Mouse (Mus musculus) kidney, embryonic 14.5 days (tissue): ENCODE measurements at regions not wholly inside any gene's neighbourhood (a gene's known extent, or its start where the extent isn't known, plus 50 kb on each side); places are given as distances from the start of the nearest gene placed in this dataset.

Source experiments
- ATAC-seq: fragments of 200-750 bp; cut with Nextera tagmentation; 2 replicates; pipeline ENCODE4 v1.8.0; 2017; ENCODE audit warnings: moderate number of reproducible peaks, mild to moderate bottlenecking, moderate TSS enrichment, moderate library complexity; ENCODE audit not compliant: low FRiP score, low TSS enrichment
- H3K27ac ChIP-seq: fragments of 300-500 bp; sonication (generic); 2 replicates; pipeline ENCODE4 v1.5.1; 2014; ENCODE audit warnings: low read depth, mild to moderate bottlenecking, low read length, moderate library complexity, mixed read lengths
- H3K27me3 ChIP-seq: fragments of 300-500 bp; sonication (generic); 2 replicates; pipeline ENCODE4 v1.6.1; 2014; ENCODE audit warnings: mild to moderate bottlenecking, low read length; ENCODE audit not compliant: control insufficient read depth, insufficient read depth
- H3K36me3 ChIP-seq: fragments of 300-500 bp; sonication (generic); 2 replicates; pipeline ENCODE4 v1.6.1; 2014; ENCODE audit warnings: low read length, mixed read lengths; ENCODE audit not compliant: control insufficient read depth, insufficient read depth
- H3K4me1 ChIP-seq: fragments of 300-500 bp; sonication (generic); 2 replicates; pipeline ENCODE4 v1.6.1; 2014; ENCODE audit warnings: low read length, mixed read lengths; ENCODE audit not compliant: control insufficient read depth, insufficient read depth
- H3K4me2 ChIP-seq: fragments of 300-500 bp; sonication (generic); replicated peaks from 2 replicates; pipeline ENCODE4 v1.6.1; 2014; ENCODE audit warnings: low read depth, mild to moderate bottlenecking, low read length
- H3K4me3 ChIP-seq: fragments of 300-500 bp; sonication (generic); 2 replicates; pipeline ENCODE4 v1.5.1; 2014; ENCODE audit warnings: mild to moderate bottlenecking, low read length
- H3K9ac ChIP-seq: fragments of 300-500 bp; sonication (generic); 2 replicates; pipeline ENCODE4 v1.6.1; 2014; ENCODE audit warnings: low read depth, mild to moderate bottlenecking, low read length, moderate library complexity
- H3K9me3 ChIP-seq: fragments of 300-500 bp; sonication (generic); 2 replicates; pipeline ENCODE4 v1.6.1; 2016; ENCODE audit warnings: low read length; ENCODE audit not compliant: control insufficient read depth
- WGBS: fragments of 180-500 bp; shearing (Covaris S2); extraction: QIAGEN DNeasy Blood & Tissue Kit; methylation state at CpG from one replicate; pipeline ENCODE4 v1.1.7; 2014; 5-methylcytosine and 5-hydroxymethylcytosine counted together

GRCm38 (mm10) chr14:33821436-33821835, 102.0 kb upstream of the Gdf10 start:
- Histone ChIP-seq H3K9me3 (no peaks in the 10 kb centered on the region), H3K4me1 (0 out of 2 replicates have a peak, but pooled peaks cover 3% of the 10 kb centered on the region), H3K4me3 (no peak overlapping the region), H3K36me3 (no peaks in the 10 kb centered on the region), H3K9ac (no peak overlapping the region), H3K27me3 (no peaks in the 10 kb centered on the region; the same call in 1 of the 2 replicates), H3K27ac (no peak overlapping the region), H3K4me2 (no peak overlapping the region)
- WGBS: 92% methylated on average over 7 of the region's 7 CpGs
- no peak for ATAC-seq

DNA sequence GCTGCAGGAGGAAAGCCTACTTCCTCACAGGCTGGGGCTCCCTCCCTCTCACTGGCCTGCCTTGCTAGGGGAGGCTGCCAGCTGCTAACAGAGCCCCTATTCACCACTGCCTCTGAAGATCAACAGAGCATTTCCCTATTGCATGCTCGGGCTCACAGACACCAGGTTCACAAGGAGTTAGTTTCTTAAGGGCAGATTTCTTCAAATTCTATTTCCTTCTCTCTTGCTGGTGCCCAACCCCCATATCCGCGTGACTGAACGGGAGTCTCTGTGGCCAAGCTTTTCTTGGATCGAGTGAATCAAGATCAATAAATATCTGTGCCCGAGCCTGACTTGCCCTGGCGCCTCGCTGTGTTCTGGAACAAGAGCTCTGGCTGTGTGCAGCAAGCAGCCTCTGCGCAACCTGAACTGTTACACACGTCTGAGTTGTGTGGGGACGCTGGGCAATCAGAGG, 98.9 kb upstream of the Gdf10 start:
- Histone ChIP-seq H3K27me3 (no peaks in the 10 kb centered on the region), H3K27ac (peak overlapping the region; percentile 25), H3K4me1 (0 out of 2 replicates have a peak, but pooled peaks cover 3% of the 10 kb centered on the region), H3K4me3 (no peak overlapping the region), H3K9me3 (no peaks in the 10 kb centered on the region), H3K9ac (no peak overlapping the region), H3K4me2 (no peak overlapping the region; the same call in 1 of the 2 replicates), H3K36me3 (no peaks in the 10 kb centered on the region)
- peak; percentile 57; the same call in 1 of the 2 replicates for ATAC-seq
- WGBS: 35% methylated on average over 11 of the region's 11 CpGs

GRCm38 (mm10) chr14:33826003-33826644, 97.3 kb upstream of the Gdf10 start:
- no peak overlapping the region for H3K9ac ChIP-seq
- 88% methylated on average over 12 of the region's 12 CpGs for WGBS
- H3K27ac ChIP-seq: no peak overlapping the region
- no peak for ATAC-seq
- H3K27me3 ChIP-seq: no peaks in the 10 kb centered on the region
- no peaks in the 10 kb centered on the region for H3K9me3 ChIP-seq
- H3K4me2 ChIP-seq: no peak overlapping the region
- no peaks in the 10 kb centered on the region for H3K36me3 ChIP-seq
- 0 out of 2 replicates have a peak, but pooled peaks cover 3% of the 10 kb centered on the region for H3K4me1 ChIP-seq
- H3K4me3 ChIP-seq: no peak overlapping the region

DNA sequence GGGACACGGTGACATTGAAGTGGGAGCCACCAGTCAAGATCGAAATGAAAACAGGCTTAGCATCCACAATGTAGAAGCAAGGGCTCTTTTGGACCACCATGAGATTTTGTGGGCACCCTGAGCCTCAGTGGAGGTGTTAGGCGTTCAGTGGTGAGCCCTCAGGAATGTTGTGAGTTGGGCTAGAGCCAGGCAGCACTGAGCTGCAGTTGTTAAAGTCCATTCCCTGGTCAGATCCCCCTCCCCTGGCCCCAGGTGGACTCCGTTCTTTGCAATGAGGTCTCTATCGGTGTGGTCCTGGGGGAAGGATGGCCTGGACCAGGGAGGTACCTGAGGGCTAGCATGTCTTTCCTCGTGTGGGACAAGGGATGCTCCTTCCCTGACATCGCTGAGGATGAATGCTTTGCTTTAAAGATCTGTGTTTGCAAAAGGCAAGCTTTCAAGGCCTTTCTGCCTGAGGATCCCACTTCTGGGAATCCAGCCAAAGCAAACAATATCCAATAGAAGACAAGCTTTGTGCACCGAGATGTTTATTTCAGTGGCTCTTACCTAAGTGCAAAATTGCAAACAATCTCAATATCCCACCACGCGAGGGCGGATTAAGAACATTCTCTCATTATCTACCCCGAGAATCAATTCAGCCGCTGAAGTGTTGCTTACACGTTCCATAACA, 90.6 kb upstream of the Gdf10 start:
- H3K27ac ChIP-seq: no peak overlapping the region
- no peak overlapping the region for H3K9ac ChIP-seq
- no peak overlapping the region for H3K4me2 ChIP-seq
- H3K4me1 ChIP-seq: no peaks in the 10 kb centered on the region
- no peak overlapping the region for H3K4me3 ChIP-seq
- 71% methylated on average over 14 of the region's 14 CpGs for WGBS
- no peak for ATAC-seq
- no peaks in the 10 kb centered on the region for H3K27me3 ChIP-seq
- no peaks in the 10 kb centered on the region for H3K36me3 ChIP-seq
- no peaks in the 10 kb centered on the region for H3K9me3 ChIP-seq

DNA sequence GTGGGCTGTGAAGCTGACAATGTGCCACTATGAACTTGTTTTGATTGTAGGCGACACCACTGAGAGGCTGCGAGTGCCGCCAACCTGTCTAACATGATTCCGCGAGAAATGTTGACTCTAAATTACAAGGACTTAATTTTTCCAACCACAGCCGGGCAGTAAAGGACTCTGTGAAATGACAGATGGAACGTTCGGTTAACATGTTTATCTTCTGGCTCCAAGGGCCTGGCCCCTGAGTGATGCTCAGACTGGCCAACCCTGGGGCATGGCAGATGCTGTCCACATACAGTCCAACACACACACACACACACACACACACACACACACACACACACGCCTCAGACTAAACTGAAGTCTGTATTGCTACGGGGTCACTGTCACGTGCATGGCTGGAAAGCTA, 87.0 kb upstream of the Gdf10 start:
- Histone ChIP-seq H3K27ac (no peak overlapping the region), H3K4me1 (no peaks in the 10 kb centered on the region), H3K4me2 (no peak overlapping the region), H3K27me3 (no peaks in the 10 kb centered on the region), H3K4me3 (no peak overlapping the region), H3K9ac (no peak overlapping the region), H3K9me3 (no peaks in the 10 kb centered on the region), H3K36me3 (no peaks in the 10 kb centered on the region)
- ATAC-seq: no peak
- 71% methylated on average over 11 of the region's 11 CpGs for WGBS

GRCm38 (mm10) chr14:33841821-33842220, 81.6 kb upstream of the Gdf10 start:
- Histone ChIP-seq H3K36me3 (no peaks in the 10 kb centered on the region), H3K4me2 (no peak overlapping the region), H3K4me1 (no peaks in the 10 kb centered on the region), H3K27me3 (no peaks in the 10 kb centered on the region), H3K4me3 (no peak overlapping the region), H3K27ac (no peak overlapping the region), H3K9ac (no peak overlapping the region), H3K9me3 (no peaks in the 10 kb centered on the region)
- 67% methylated on average over 6 of the region's 6 CpGs for WGBS
- no peak for ATAC-seq

GRCm38 (mm10) chr14:33853499-33853898, 69.9 kb upstream of the Gdf10 start:
- Histone ChIP-seq H3K4me1 (no peaks in the 10 kb centered on the region), H3K27me3 (no peaks in the 10 kb centered on the region; the same call in 1 of the 2 replicates), H3K4me2 (no peak overlapping the region), H3K9me3 (no peaks in the 10 kb centered on the region), H3K27ac (no peak overlapping the region), H3K9ac (no peak overlapping the region), H3K4me3 (no peak overlapping the region), H3K36me3 (no peaks in the 10 kb centered on the region)
- WGBS: 84% methylated on average over 3 of the region's 3 CpGs
- ATAC-seq: no peak

- Histone ChIP-seq H3K4me1 (no peaks in the 10 kb centered on the region), H3K27ac (no peak overlapping the region), H3K9me3 (no peaks in the 10 kb centered on the region), H3K4me2 (no peak overlapping the region), H3K4me3 (no peak overlapping the region), H3K36me3 (no peaks in the 10 kb centered on the region), H3K27me3 (no peaks in the 10 kb centered on the region; the same call in 1 of the 2 replicates), H3K9ac (no peak overlapping the region)
- 87% methylated on average over 6 of the region's 6 CpGs for WGBS
- no peak for ATAC-seq
Observed at GRCm38 (mm10) chr14:33854181-33854580, 69.2 kb upstream of the Gdf10 start.

DNA sequence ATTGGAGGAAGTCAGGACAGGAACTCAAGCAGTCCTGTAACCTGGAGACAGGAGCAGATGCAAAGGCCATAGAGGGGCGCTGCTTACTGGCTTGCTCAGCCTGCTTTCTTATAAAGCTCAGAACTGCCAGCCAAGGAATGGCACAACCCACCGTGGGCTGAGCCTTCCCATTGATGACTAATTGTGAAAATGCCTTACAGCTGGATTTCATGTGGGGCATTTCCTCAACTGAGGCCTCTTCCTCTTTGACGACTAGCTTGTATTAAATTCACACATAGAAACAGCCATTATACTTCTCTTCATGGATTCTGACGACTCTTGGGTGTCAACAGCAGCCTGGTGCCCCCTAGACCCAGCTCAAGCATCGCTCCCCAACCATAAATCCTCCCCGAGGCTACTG, 66.4 kb upstream of the Gdf10 start:
- H3K9me3 ChIP-seq: no peaks in the 10 kb centered on the region
- no peaks in the 10 kb centered on the region for H3K4me1 ChIP-seq
- no peak overlapping the region for H3K4me3 ChIP-seq
- no peak overlapping the region for H3K27ac ChIP-seq
- H3K36me3 ChIP-seq: no peaks in the 10 kb centered on the region
- H3K27me3 ChIP-seq: no peaks in the 10 kb centered on the region
- ATAC-seq: no peak
- WGBS: 75% methylated on average over 6 of the region's 6 CpGs
- no peak overlapping the region for H3K9ac ChIP-seq
- H3K4me2 ChIP-seq: no peak overlapping the region
